Mouse (Mus musculus): ENCODE measurements around the gene Tmem100.

DNA sequence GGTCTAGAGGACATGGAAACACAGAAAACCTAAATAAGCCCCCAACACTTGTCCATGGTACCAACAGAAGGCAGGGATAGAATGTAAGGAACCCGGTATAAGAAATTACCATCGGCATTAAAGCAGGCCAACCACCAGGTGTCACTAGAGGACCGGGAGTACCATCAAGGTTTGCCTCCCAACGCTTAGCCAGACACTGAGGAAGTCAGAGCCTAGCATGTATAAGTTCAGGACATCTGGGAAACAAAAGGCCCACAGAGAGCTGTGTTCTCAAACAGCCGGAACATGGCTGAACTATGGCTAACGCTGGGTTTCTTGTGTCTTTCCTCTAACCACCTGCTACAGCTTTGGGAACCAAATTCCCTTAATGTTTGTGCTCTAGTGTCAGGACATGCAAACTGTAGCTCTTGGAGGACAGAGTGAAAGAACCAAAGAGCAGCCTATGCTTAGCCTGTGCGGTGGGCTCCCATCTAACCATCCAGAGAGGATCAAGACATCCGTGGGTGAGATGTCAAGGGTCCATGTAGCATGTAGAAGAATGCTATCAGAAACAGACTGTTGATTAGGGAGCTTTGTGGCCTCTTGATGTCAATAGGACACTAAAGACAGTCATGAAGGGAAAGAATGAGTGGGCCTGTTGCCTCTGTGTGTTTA lies 41.1 kb upstream of the Tmem100 start:
- peak; percentile 85; the same call in 1 of the 2 replicates for TF ChIP-seq CTCF (IDR thresholded peaks at IDR 0.05; ENCODE audit: extremely low read depth, insufficient read length, insufficient replicate concordance, low read depth, low read length)
- TF ChIP-seq POLR2A (IDR thresholded peaks at IDR 0.05; ENCODE audit: low read depth, low read length): no peak
